Mouse (Mus musculus): Measurements from ENCODE around the gene Chchd6.

The Chchd6 gene

DNA sequence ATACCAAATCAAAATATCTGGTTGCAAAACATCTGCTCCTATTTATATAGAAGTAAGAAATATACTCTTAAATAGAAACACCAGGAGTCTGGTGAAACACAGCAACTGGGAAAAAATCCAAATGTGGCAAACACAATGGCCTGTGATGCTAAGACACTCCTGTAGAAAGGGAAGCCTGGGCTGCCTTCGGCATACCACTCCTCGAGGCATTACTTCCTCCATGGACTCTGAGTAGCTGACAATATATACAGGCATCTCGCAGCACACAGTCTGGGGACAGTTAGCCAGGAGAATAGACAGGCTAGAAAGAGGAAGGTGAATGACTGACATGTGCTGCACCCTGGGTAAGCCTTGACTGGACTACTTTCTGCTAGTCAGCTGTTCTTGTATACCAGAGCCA, 146.7 kb downstream of the Chchd6 start:
- no peak for DNase-seq

DNA sequence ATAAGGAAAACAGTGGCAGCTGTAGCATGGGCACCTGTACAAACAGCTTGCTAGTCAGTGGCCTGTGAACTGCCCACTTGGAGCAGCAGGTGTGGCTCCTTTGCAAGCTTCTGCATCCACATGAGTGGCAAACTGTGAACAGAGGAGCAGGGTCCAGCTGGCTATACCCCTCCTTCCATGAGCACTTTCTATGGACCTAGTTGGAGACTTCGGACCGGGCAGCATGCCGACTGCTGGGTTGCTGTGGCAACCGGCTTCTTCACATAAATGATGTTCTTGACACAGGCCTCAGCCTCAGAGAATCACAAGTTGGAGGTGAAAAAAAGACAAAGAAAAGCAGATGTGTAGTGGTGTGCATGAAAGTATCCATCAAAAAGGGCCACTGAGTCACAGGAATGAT, 154.8 kb downstream of the Chchd6 start:
- DNase-seq: no peak

DNA sequence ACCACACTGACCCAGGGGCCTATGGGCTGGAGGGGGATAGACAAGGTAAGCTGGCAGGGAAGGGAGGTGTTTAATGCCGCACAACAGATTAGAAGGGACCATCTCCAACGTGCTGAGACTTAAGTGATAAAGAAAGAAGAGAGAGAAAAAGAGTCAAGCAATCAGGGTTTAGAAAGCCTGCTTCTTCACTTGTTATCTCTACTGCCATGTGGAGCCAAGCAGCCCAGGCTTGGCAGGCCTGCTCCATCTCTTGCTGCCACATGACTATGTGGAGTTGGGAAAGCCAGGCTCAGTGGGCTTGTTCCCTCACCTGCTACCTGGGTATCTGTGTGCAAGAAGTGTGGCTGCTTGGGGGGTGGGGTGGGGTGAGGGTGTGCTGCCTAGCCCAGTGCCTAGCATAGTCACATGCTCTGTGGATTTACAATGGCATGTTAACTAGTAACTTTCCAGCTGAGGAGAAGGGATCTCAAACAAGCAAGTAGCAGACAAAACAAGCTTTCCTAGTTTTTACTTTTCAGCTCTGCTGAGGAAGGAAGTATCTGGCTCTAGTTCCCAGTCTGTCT, 163.5 kb downstream of the Chchd6 start:
- DNase-seq: no peak

DNA sequence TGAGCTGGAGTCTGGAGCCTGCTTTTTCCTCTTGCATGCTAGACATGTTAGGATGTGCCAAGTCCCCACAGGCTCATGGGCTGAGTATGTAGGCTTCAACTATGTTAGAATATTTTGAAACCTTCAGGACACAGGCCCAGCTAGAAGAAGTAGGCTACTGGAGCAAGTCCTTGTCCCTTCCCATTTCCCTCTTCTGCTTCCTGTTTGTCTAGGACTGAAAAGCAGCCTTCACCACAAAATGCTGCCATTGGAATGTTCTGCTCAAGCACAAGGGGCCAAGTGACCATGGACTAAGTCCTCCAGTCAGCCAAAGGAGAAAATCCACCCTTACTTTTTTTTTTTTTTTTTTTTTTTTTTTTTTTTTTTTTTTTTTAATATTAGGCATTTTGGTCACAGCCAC, 164.7 kb downstream of the Chchd6 start:
- no peak for DNase-seq

DNA sequence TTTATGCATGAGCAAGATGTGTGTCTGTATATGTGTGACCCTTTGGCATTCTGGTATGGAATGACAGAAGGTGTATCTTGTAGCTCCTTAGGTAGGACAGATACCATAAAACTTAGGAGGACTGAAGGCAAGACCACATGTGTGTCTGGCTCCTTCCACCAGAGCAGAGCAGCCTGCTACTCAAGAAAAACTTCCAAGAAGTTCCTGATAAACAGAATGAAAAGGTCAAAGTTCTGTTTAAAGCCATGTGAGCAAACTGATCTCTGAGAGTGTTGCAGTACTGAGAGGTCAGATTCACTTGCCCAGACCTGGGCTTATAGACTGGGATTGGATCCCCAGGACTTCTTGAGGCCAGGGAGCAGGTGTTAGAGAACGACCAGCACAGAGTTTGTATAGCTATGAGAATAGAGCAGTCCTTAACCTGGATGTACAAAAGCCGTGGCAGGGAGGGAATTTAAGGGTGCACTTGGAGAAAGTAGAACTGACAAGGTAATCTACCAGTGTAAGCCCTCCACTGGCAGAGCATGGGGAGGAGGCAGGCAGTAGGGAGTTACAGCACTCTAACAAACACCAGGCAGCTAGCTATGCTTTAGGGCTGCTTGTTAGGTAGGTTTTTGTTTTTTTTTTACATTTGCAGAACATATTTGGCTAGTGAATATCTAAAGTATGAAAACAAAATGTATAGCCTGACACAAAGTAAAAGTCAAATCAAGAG, 166.6 kb downstream of the Chchd6 start:
- DNase-seq: no peak

DNA sequence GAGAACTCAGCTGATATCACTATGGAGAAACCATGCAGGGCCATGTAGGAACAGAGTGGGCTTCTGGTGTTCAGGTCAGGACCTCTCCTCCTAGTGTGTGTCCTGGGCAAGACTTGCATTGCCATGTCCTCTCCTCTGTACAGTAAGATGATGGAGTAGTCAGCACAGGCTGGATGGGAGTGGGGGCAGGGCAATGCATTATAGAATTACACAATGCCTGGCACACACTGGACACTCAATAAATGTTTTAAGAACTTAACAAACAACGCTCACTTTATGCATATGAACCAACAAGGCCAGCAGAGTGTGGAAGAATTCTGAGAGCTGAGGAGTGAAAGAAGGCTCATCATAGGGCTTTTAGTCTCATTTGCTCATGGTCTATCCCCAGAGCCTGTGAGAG, 171.0 kb downstream of the Chchd6 start:
- DNase-seq: no peak

DNA sequence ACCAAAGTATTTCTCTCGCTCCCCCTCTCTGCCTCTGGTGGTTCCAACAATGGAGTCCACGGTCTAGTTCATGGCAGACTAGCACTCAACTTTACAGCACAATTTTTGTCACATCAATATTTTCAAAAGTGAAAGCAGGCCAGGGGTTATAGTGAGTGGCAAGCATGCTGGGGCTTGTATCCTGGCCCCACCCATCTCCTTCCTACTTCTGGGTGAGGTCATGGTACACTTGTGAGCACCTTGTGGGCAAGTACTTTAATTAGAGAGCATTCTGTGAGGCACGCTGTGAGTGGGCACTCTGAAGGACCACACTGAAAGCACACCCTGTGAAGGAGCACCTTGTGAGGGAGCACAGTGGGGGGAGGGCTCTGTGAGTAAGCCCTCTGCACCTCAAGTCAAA, 172.8 kb downstream of the Chchd6 start:
- DNase-seq: no peak

DNA sequence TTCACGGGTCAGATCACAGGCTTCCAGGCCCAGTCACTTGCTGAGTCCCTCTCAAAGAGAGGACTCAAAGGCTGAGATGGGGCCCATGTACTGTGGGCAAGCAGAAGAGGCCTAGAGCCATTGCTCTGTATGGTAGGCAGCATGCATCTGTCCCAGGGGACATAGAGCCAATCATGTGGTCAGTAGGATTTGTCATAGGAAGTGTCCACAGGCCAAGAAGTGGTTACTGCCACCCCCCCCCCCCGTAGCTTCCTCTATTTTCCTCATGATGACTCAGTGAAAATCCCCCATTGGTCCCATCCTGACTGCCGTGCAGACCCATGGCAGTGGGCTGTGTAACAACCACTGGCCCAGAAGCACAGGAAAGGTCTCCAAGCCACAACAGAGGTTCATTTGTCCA, 173.5 kb downstream of the Chchd6 start:
- no peak for DNase-seq

DNA sequence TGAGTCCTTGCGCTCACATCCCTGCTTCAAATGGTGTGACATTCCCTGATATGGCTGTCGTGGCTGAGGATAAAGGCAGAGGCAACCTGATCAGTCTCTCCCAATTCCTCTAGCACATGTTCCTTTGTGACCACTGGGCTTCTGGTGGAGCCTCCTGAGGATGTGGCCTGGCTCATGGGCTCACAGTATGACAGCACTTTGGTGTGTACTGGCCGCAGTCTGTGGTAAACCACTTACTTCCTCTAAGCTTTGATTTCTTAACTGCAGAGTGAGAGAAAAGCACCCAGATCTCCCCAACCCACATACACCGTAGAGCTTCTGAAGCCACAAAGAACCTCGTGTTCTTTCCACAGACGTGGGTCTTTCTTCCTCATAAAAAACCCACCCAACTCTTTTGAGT, 173.9 kb downstream of the Chchd6 start:
- no peak for DNase-seq

DNA sequence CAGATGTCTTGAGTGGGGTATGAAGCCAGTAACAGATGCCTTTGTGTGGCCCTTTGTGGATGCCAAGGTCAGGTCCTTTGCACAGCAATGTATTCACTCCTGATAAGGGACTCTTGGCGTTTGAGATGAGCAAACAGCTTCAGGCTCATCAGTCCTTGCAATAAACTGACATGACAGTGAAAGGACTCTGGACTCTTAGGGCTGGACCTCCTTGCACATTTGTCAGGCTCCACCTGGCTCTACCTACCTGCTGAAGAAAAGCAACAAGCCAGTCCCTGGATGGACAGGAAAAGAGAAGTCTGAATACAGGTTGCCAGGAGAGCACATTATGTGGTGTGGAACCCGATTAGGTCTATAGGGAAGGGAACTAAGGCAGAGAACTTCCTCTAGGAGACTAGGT, 174.7 kb downstream of the Chchd6 start:
- DNase-seq: no peak

DNA sequence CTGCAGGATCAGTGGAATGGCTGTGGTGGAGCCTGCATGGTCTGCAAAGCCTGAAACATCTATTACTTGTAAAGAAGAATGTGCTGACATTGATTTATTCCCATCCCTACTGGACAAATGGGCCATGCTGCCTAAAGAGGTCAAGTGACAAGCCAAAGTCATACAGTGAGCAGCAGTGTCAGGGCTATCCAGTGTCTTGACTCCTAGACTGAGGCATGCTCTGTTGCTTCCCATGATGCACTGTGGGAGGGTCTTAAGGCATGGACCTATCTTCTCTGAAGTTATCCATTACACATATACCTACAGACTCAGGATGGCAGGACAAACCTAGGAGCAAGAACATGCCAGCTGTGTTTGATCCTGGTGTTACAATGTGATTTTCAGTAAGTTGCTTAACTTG, 175.3 kb downstream of the Chchd6 start:
- DNase-seq: no peak

DNA sequence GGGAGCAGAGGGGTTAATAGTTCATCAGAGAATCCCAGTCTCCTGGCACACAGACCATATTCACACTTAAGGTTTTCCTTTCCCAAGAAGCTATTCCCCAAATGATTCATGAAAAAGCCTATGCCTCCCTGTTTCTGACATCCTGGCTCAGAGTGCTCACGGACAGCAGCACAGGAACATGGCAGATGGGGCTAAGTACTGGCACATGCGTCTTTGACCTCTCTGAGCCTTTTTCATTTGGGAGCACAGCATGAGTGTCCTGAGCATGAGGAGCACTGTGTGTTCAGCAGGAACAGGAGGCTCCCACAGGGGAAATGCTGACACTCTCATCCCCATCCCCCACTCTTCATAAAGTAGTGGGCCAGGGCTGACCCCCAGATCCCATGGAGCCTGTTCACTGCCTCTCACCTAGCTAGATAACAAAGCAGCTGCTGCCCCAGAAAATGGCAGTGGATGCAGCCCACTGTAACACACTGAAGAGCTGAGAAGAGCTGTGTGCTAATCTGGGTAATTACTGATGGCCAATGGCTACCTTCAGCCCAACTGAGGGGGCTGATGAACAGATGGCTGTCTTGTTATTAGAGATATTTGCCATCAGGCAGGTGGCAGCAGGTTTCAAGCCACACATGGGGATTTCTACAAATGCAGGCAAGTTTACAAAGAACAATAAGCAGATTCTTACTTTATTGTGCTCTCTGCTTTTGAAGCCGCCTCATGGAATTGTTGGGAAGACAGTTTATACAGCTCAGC, 176.2 kb downstream of the Chchd6 start:
- DNase-seq: peak; percentile 78 to 86

DNA sequence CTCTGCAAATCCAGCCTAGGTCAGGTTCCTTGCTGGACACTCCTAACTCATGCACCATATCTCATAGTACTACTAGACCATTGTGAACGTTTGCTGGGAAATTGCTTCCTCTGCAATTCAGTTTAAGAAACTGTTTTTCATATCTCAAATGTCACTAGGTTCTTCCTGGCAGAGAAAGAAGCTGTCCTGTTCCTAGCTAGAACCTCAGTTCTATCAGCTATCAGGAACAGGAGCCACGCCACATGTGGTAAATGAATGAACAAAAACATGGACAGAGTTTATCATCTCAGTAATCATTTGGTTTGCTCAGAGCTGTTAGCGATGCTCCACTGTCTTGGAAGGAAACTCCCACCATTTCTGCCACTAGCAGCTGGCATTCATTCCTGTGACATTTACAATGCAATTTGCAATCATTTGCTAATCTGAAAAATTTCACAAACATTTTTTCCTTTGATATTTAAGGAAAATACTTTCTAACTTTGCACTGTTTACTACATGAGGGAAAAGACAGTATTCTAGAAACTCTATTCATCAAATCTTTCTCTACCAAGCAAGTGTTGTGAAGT, 179.3 kb downstream of the Chchd6 start:
- no peak for DNase-seq

DNA sequence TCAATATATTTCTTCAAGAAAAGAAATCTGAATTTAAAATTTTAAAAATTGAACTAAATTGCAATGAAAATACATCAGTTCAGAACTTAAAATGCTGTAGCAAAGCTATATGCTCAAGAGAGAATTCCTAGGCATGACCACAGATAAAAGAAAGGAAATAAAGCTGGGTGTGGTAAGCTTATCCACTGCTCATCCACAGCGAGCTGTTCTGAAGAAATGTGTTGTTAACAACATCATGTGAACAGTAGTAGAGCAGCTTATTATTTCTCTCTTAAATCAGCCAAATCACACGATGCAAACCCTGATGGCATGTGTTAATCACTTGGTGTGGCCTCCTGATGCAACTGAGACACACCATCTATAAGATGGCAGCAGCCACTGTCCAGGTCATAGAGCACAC, 180.4 kb downstream of the Chchd6 start:
- DNase-seq: no peak

DNA sequence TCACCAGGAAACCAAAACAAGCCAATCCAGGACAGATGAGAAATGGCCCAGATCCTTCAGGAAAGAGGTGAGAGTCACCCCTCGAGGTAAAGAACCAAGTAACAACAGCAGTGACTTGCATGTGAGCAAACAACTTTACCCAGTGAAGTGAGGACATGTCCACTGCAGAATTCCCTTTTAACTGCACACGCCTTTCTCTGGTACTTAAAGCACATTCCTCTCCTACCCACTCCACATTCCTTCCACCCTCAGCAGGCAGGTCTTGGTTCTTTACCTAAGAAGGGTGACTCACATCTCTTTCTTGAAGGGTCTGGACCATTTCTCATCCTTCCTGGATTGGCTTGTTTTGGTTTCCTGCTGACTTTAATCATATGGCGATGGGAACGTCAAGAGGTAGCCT, 181.3 kb downstream of the Chchd6 start:
- no peak for DNase-seq

DNA sequence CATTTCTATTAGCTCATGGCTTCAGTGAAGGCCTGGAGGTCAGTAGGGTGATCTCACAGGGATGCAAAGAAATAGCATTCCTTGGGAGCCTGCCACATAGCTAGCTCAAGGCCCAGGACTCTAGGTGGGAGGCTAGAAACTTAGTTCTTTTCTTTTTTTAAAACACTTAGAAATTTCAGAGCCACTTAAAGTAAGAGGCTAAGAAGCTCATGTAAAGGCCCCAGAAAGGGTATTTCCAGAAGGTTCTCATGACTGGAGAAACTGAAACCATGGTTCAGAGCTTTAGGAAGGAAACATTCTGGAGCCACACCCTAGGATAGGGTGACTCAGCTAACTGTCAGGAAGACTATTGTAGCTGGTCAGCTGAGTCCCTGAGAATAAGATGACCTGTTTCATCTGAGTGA, 182.0 kb downstream of the Chchd6 start:
- DNase-seq: no peak

DNA sequence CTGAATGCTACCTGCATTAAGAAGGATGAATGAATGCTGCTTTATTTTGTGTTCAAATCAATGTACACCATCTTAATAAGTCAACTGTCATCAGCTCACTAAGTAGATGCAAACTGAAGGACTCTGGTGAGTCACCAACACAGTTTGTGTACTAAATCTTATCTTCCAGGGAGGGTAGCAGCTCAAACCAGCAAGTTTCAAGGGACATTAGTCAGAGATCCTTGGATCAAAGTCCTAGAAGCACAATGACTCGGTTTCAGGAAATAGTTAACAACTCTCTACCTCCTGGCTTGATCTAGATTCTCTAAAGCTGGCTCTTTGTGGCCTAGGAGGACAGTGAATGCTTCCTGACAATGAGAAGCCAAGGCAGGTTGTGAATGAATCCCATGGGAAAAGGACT, 182.9 kb downstream of the Chchd6 start:
- no peak for DNase-seq

DNA sequence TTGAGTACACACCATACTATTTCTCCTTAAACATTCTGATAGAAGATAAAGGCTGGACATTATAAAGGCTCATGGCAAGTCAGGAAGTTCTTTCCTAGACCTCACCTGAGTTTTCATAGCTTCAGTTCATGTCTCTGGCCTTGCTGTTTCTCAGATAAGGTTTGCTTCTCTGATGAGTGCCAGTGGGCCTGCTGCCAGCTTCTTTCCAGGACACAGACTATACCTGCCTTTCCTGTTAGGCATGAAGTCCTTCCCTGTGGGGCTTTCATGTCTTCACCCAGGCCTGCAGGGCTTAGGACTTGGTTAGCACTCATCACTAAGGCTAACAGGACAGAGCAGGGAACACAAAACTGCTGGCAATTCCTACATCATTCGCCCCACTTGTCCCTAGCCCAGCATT, 186.4 kb downstream of the Chchd6 start:
- peak; percentile 41 to 54 for DNase-seq

DNA sequence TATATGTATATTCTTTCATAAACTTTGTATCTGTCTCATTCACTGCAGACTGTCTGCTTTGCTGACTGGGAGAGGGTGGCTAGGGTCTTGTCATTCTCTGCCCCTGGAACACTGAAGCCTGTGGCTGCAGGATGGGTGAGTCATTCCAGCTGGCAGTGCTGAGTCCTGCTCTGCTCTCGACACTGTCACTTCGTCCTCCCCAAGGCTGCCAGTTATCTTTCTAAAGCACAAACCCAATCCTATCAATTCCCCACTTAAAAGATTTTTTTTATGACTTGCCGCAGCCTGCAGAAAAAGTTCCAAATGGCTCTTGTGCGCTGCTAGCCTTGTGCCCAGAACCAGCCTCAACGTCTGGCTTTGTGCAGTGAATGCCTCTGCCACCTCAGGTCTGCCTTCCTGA, 187.2 kb downstream of the Chchd6 start:
- no peak for DNase-seq

DNA sequence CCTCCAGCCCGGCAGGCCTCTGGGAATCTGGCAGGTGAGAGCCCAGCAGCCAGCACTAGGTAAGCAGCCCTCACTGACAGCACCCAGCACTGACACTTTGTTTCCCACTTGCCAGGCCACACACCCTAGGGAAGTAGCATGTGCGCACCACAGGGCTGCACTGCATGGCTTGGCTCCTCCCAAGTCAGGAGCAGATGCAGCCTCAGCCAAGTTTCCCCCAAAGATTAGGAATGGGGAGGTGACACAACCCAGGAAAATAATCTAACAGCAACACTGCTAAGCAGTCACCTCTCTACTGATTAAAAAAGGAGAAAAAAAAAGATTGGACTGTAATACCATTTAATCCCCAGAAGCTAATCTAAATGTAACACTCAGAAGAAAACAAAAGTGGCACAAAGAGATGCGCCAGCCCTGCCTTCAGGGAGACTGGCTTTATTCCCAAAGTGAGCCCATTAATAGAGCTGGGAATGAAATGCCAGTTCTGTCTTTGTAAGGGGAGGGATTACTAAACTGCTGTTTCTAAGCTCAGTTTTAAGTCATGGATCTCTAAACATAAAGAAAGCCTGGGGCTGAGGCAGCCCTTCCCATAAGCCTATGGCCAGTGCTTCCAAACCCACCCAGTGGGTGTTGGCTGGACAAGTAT, 188.1 kb downstream of the Chchd6 start:
- DNase-seq: no peak

DNA sequence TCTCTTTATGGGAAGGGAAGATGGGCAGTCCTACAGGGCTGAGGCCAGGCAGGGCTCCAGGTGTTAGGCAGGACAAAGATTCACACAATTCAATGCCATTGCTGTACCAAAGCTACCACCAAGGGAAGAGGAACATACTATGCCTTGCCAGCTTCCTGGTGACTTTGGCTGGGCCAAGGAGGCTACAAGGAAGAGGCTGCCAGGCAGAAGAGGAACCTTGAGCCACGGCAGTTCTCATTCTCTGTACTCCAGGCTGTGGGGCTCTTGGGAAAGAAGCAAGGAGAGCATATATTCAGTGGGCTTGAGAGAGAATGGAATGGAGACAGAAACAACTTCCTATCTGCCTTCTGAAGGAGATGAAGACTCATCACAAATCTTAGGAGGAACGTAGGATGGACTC, 190.5 kb downstream of the Chchd6 start:
- no peak for DNase-seq

DNA sequence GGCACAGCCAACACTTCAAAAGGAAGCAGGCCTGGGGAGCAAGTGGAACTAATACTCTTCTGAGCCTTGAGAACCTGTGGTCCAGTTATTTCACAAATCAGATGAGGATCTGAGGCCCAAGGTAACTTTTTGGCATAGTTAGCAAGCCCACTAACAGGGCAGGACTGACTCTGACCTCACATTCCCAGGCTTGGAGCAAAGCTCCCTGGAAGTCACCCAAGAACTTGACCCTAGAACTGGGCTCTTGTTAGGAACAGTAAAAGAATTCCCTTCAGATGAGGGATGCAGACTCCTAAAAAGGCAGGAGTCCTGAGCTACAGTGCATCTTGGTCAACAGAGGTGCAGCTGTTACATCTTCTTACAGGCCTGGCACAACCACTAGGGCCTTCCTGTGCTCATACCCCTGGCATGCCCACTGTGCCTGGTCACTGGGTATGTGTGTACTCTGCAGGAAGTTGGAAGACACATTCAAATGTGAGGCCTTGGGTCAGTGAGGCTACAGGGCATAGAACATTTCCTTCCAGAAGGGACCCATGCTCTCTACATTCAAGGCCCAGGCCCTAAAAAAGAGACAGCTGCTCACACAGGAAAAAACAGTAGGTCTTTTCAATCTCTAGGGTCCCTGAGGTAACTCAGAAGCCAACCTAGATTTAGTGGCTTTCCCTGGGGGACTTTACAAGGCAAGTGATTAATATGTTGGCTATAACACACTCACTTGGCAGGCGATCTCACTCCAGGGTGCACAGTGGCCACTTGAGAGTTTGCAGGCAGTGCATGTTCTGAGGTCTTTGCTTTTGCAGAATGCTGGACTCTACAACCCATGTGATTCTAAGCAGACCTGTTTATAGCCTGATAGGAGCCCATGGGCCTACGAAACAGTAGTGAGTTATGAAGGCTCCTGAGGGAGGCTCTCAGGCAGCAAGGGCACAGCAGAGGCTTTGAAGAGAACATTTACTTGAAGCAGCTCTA, 191.9 kb downstream of the Chchd6 start:
- DNase-seq: no peak
